Mouse (Mus musculus): ENCODE measurements around the gene Dnal1.

DNA sequence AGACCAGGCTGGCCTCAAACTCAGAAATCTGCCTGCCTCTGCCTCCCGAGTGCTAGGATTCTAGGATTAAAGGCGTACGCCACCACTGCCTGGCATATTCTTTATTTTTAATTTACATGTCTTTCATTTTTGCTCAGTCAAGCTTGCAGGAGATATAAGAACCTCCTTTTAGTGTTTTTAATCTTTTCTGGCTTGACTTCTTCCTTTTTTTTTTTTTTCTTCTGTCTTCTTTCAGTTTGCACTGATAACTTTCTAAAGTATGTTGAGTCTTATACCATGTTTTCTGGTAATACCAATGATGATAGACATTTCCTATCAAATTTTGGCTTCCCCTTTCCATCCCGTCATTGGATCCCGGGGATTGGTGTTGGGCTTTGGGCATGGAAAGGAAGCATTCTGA is 5.4 kb downstream of the Dnal1 start:
- TF ChIP-seq POLR2A (IDR thresholded peaks at IDR 0.05; ENCODE audit: low read depth, low read length): no peak
- TF ChIP-seq CTCF (conservative IDR thresholded peaks at IDR 0.05; ENCODE audit: insufficient read depth, insufficient read length, low read depth, low read length): no peak
